Mouse (Mus musculus) kidney, adult 2 months (tissue): ENCODE measurements around the gene Cyfip2.

Source experiments
- CTCF ChIP-seq: fragments of 200-500 bp; conservative IDR thresholded peaks from 2 replicates; pipeline ENCODE4 v1.5.1; 2011; ENCODE audit warnings: low read depth, mild to moderate bottlenecking, control low read depth, low read length, moderate library complexity, mixed read lengths; ENCODE audit not compliant: insufficient read depth, insufficient read length
- POLR2A ChIP-seq: fragments of 200-500 bp; IDR thresholded peaks from one replicate; pipeline ENCODE4 v1.6.1; 2011; ENCODE audit warnings: low read depth, low read length, control low read depth

DNA sequence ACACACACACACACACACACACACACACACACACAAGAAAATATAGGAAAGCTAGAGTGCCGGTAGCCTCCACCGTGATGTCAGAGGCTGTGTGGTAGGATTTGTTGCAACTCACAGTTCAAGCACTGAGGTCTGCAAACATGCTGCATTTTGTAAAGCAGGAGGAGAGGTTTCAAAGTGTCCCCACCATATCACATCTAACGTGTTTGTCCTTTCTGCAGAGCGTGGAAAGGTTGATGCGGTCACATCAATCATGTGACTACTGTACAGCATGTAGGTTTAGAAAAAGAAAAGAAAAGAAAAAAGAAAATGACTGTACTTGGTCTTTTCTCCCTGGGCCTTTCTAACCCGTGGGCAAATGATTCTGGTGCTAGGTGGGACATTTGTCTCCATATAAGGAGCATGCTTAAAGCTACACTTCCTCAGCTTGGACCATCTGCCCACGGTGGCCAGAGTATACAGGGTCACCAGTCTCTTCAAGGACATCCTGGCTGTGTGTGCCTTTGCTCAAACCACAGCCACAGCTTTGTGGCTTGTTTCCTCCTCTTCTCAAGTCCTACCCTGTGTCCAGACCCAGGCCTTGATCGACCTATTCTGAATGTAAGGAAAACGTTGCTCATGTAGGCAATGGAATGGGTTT lies 6.7 kb downstream of the Cyfip2 start:
- TF ChIP-seq POLR2A (no peak), CTCF (no peak)
